Mouse (Mus musculus): ENCODE results near the gene Padi1. TPM values are rescaled to one million over a fixed set of nuclear protein-coding genes. Genes with fewer than 3 reads are reported as not detected.

Gene Padi1
- total RNA-seq (2017) = 0.25 and 0.30 TPM in 2 replicates

GRCm38 (mm10) chr4:140845666-140846065, at the start of gene Padi1:
TSS of gene Padi1 (minus strand) at chr4:140845778.
- ATAC-seq (replicated peaks in 1 of 2; ENCODE audit: insufficient read depth in 1 of 2, low FRiP score in 2 of 2, low TSS enrichment in 1 of 2, low read depth in 1 of 2, poor library complexity in 2 of 2, severe bottlenecking in 2 of 2) = no peak

GRCm38 (mm10) chr4:140892163-140892530, 46.6 kb upstream of the Padi1 start:
- ATAC-seq (replicated peaks in 1 of 2; ENCODE audit: insufficient read depth in 1 of 2, low FRiP score in 2 of 2, low TSS enrichment in 1 of 2, low read depth in 1 of 2, poor library complexity in 2 of 2, severe bottlenecking in 2 of 2) = no peak

- ATAC-seq (replicated peaks in 1 of 2; ENCODE audit: insufficient read depth in 1 of 2, low FRiP score in 2 of 2, low TSS enrichment in 1 of 2, low read depth in 1 of 2, poor library complexity in 2 of 2, severe bottlenecking in 2 of 2) = no peak
These were observed 46.1 kb upstream of the Padi1 start for GRCm38 (mm10) chr4:140891525-140892162.

- ATAC-seq (replicated peaks in 1 of 2; ENCODE audit: insufficient read depth in 1 of 2, low FRiP score in 2 of 2, low TSS enrichment in 1 of 2, low read depth in 1 of 2, poor library complexity in 2 of 2, severe bottlenecking in 2 of 2) = no peak
These were observed 38.3 kb upstream of the Padi1 start for GRCm38 (mm10) chr4:140883852-140884251.

GRCm38 (mm10) chr4:140882981-140883380, 37.4 kb upstream of the Padi1 start:
- no peak for ATAC-seq (replicated peaks in 1 of 2; ENCODE audit: insufficient read depth in 1 of 2, low FRiP score in 2 of 2, low TSS enrichment in 1 of 2, low read depth in 1 of 2, poor library complexity in 2 of 2, severe bottlenecking in 2 of 2)

GRCm38 (mm10) chr4:140882365-140882764, 36.8 kb upstream of the Padi1 start:
- ATAC-seq (replicated peaks in 1 of 2; ENCODE audit: insufficient read depth in 1 of 2, low FRiP score in 2 of 2, low TSS enrichment in 1 of 2, low read depth in 1 of 2, poor library complexity in 2 of 2, severe bottlenecking in 2 of 2) = no peak

- ATAC-seq (replicated peaks in 1 of 2; ENCODE audit: insufficient read depth in 1 of 2, low FRiP score in 2 of 2, low TSS enrichment in 1 of 2, low read depth in 1 of 2, poor library complexity in 2 of 2, severe bottlenecking in 2 of 2) = no peak
These were observed 36.2 kb upstream of the Padi1 start for GRCm38 (mm10) chr4:140881771-140882170.

- no peak for ATAC-seq (replicated peaks in 1 of 2; ENCODE audit: insufficient read depth in 1 of 2, low FRiP score in 2 of 2, low TSS enrichment in 1 of 2, low read depth in 1 of 2, poor library complexity in 2 of 2, severe bottlenecking in 2 of 2)
These were observed 35.6 kb upstream of the Padi1 start for GRCm38 (mm10) chr4:140881026-140881670.

GRCm38 (mm10) chr4:140880207-140880606, 34.6 kb upstream of the Padi1 start:
- no peak for ATAC-seq (replicated peaks in 1 of 2; ENCODE audit: insufficient read depth in 1 of 2, low FRiP score in 2 of 2, low TSS enrichment in 1 of 2, low read depth in 1 of 2, poor library complexity in 2 of 2, severe bottlenecking in 2 of 2)

GRCm38 (mm10) chr4:140879739-140880138, 34.2 kb upstream of the Padi1 start:
- ATAC-seq (replicated peaks in 1 of 2; ENCODE audit: insufficient read depth in 1 of 2, low FRiP score in 2 of 2, low TSS enrichment in 1 of 2, low read depth in 1 of 2, poor library complexity in 2 of 2, severe bottlenecking in 2 of 2) = peak; percentile 66 to 73

- ATAC-seq (replicated peaks in 1 of 2; ENCODE audit: insufficient read depth in 1 of 2, low FRiP score in 2 of 2, low TSS enrichment in 1 of 2, low read depth in 1 of 2, poor library complexity in 2 of 2, severe bottlenecking in 2 of 2) = no peak
These were observed 33.5 kb upstream of the Padi1 start for GRCm38 (mm10) chr4:140879116-140879515.

GRCm38 (mm10) chr4:140878655-140879054, 33.1 kb upstream of the Padi1 start:
- no peak for ATAC-seq (replicated peaks in 1 of 2; ENCODE audit: insufficient read depth in 1 of 2, low FRiP score in 2 of 2, low TSS enrichment in 1 of 2, low read depth in 1 of 2, poor library complexity in 2 of 2, severe bottlenecking in 2 of 2)

GRCm38 (mm10) chr4:140877441-140877840, 31.9 kb upstream of the Padi1 start:
- no peak for ATAC-seq (replicated peaks in 1 of 2; ENCODE audit: insufficient read depth in 1 of 2, low FRiP score in 2 of 2, low TSS enrichment in 1 of 2, low read depth in 1 of 2, poor library complexity in 2 of 2, severe bottlenecking in 2 of 2)

GRCm38 (mm10) chr4:140876681-140877080, 31.1 kb upstream of the Padi1 start:
- no peak for ATAC-seq (replicated peaks in 1 of 2; ENCODE audit: insufficient read depth in 1 of 2, low FRiP score in 2 of 2, low TSS enrichment in 1 of 2, low read depth in 1 of 2, poor library complexity in 2 of 2, severe bottlenecking in 2 of 2)

- ATAC-seq (replicated peaks in 1 of 2; ENCODE audit: insufficient read depth in 1 of 2, low FRiP score in 2 of 2, low TSS enrichment in 1 of 2, low read depth in 1 of 2, poor library complexity in 2 of 2, severe bottlenecking in 2 of 2) = no peak
These were observed 30.6 kb upstream of the Padi1 start for GRCm38 (mm10) chr4:140876161-140876560.

- ATAC-seq (replicated peaks in 1 of 2; ENCODE audit: insufficient read depth in 1 of 2, low FRiP score in 2 of 2, low TSS enrichment in 1 of 2, low read depth in 1 of 2, poor library complexity in 2 of 2, severe bottlenecking in 2 of 2) = no peak
These were observed 27.4 kb upstream of the Padi1 start for GRCm38 (mm10) chr4:140873011-140873410.

GRCm38 (mm10) chr4:140872686-140872992, 27.1 kb upstream of the Padi1 start:
- ATAC-seq (replicated peaks in 1 of 2; ENCODE audit: insufficient read depth in 1 of 2, low FRiP score in 2 of 2, low TSS enrichment in 1 of 2, low read depth in 1 of 2, poor library complexity in 2 of 2, severe bottlenecking in 2 of 2) = no peak

GRCm38 (mm10) chr4:140871851-140872685, 26.5 kb upstream of the Padi1 start:
- ATAC-seq (replicated peaks in 1 of 2; ENCODE audit: insufficient read depth in 1 of 2, low FRiP score in 2 of 2, low TSS enrichment in 1 of 2, low read depth in 1 of 2, poor library complexity in 2 of 2, severe bottlenecking in 2 of 2) = peak; percentile 13 to 33; a peak in 3 of 4 replicates
